Mouse (Mus musculus): Measurements from ENCODE around the gene Hspa14. TPM values are rescaled to one million over a fixed set of nuclear protein-coding genes. Genes with fewer than 3 reads are reported as not detected.

Gene Hspa14
- total and polyA plus RNA-seq, 3 experiments: 87.4 to 131 (median 88.0) TPM

- TF ChIP-seq TBP (conservative IDR thresholded peaks at IDR 0.05; ENCODE audit: low read depth, low read length) (no peak), MEF2A (IDR thresholded peaks at IDR 0.05; ENCODE audit: borderline replicate concordance, low read depth, low read length) (no peak), GABPA (IDR thresholded peaks at IDR 0.05; ENCODE audit: insufficient replicate concordance, low read depth, low read length) (no peak), USF1 (IDR thresholded peaks at IDR 0.05; ENCODE audit: low read depth, low read length) (no peak), MYC (IDR thresholded peaks at IDR 0.05; ENCODE audit: low read depth, low read length) (no peak)
- no peaks in the 10 kb centered on the region for H3K36me3 ChIP-seq (replicated peaks in 1 of 2; ENCODE audit: control insufficient read depth in 1 of 2, insufficient read depth in 1 of 2, low read length in 1 of 2)
- no peaks in the 10 kb centered on the region for H3K79me2 ChIP-seq (replicated peaks; ENCODE audit: control insufficient read depth, extremely low read depth, insufficient read depth, poor library complexity, severe bottlenecking)
- no peak overlapping the region for H3K27ac ChIP-seq (ENCODE audit: insufficient read depth, low read depth)
- dilution Hi-C loops (cut with MboI; ENCODE audit: extremely low pct_ligation_motif_present, extremely low pct_unique_long_range_greater_than_20kb, low sequenced_read_pairs): no loop called here
- H3K4me2 ChIP-seq (ENCODE audit: insufficient read depth, low read depth, poor library complexity, severe bottlenecking): 0 out of 2 replicates have a peak overlapping the region, but pooled peaks have one; percentile 29
- in situ Hi-C loops (cut with MboI; ENCODE audit: low pct_ligation_motif_present, low pct_unique_long_range_greater_than_20kb, low sequenced_read_pairs): no loop called here
- no peak overlapping the region for H3K4me3 ChIP-seq (replicated peaks in 1 of 3; ENCODE audit: low read depth in 2 of 3, low read length in 2 of 3, poor library complexity in 1 of 3)
- no peaks in the 10 kb centered on the region for H3K9me3 ChIP-seq (replicated peaks; ENCODE audit: low read length)
- no peaks in the 10 kb centered on the region for H3K4me1 ChIP-seq (ENCODE audit: control insufficient read depth in 1 of 2, insufficient read depth in 2 of 2)
- DNase-seq (ENCODE audit: extremely low read depth): no peak
- no peaks in the 10 kb centered on the region for H3K27me3 ChIP-seq (replicated peaks)
- H3K9ac ChIP-seq (ENCODE audit: insufficient read depth, low read depth): no peak overlapping the region
Measured at GRCm38 (mm10) chr2:3526288-3526687, 13.7 kb upstream of the Hspa14 start.

DNA sequence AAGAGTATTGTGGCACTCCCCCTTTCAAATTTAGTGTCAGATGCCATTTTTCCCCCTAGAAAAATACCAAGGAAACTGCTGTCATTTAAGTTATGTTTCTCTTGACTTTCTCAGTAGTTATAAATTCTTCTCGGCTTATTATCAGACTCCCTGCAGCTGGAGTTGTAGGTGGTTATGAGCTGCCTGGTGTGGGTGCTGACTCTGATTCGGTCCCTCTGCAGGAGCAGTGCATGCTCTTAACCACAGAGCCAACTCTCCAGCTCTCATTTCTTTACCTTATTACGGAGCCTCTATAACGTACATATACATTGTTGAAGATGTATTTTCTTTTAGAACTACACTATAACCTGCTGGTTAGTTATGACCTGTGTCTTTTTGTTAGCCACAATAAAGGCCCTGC is 9.9 kb upstream of the Hspa14 start:
- no peak overlapping the region for H3K4me3 ChIP-seq (replicated peaks in 1 of 3; ENCODE audit: low read depth in 2 of 3, low read length in 2 of 3, poor library complexity in 1 of 3)
- H3K79me2 ChIP-seq (replicated peaks; ENCODE audit: control insufficient read depth, extremely low read depth, insufficient read depth, poor library complexity, severe bottlenecking): no peaks in the 10 kb centered on the region
- no peak for DNase-seq (ENCODE audit: extremely low read depth)
- H3K4me2 ChIP-seq (ENCODE audit: insufficient read depth, low read depth, poor library complexity, severe bottlenecking): no peak overlapping the region
- H3K27me3 ChIP-seq (replicated peaks): no peaks in the 10 kb centered on the region
- H3K36me3 ChIP-seq (replicated peaks in 1 of 2; ENCODE audit: control insufficient read depth in 1 of 2, insufficient read depth in 1 of 2, low read length in 1 of 2): no peaks in the 10 kb centered on the region
- dilution Hi-C loops (cut with MboI; ENCODE audit: extremely low pct_ligation_motif_present, extremely low pct_unique_long_range_greater_than_20kb, low sequenced_read_pairs): no loop called here
- in situ Hi-C loops (cut with MboI; ENCODE audit: low pct_ligation_motif_present, low pct_unique_long_range_greater_than_20kb, low sequenced_read_pairs): no loop called here
- TF ChIP-seq IRF4 (IDR thresholded peaks at IDR 0.05; ENCODE audit: low read depth, low read length) (no peak), PAX5 (IDR thresholded peaks at IDR 0.05; ENCODE audit: low read length) (no peak), ZMIZ1 (IDR thresholded peaks at IDR 0.05; ENCODE audit: low read depth, low read length) (no peak), KAT2A (IDR thresholded peaks at IDR 0.05; ENCODE audit: insufficient replicate concordance, low read length) (no peak), E2F4 (IDR thresholded peaks at IDR 0.05; ENCODE audit: insufficient replicate concordance, low read depth, low read length) (no peak), ETS1 (conservative IDR thresholded peaks at IDR 0.05; ENCODE audit: low read depth, low read length) (no peak), HCFC1 (IDR thresholded peaks at IDR 0.05; ENCODE audit: low read depth, low read length) (no peak)
- H3K27ac ChIP-seq (ENCODE audit: insufficient read depth, low read depth): no peak overlapping the region
- no peak overlapping the region for H3K9ac ChIP-seq (ENCODE audit: insufficient read depth, low read depth)
- H3K9me3 ChIP-seq (replicated peaks; ENCODE audit: low read length): no peaks in the 10 kb centered on the region
- peaks cover 0 to 7% of the 10 kb centered on the region in 2 experiments; a peak in 2 of 4 replicates for H3K4me1 ChIP-seq (ENCODE audit: control insufficient read depth in 1 of 2, insufficient read depth in 2 of 2)

GRCm38 (mm10) chr2:3512076-3512475 is 538 bp downstream of the Hspa14 start:
- no peaks in the 10 kb centered on the region for H3K27me3 ChIP-seq (replicated peaks)
- peaks cover 4 to 15% of the 10 kb centered on the region in 2 experiments; a peak in 2 of 4 replicates for H3K4me1 ChIP-seq (ENCODE audit: control insufficient read depth in 1 of 2, insufficient read depth in 2 of 2)
- peak overlapping the region; percentile 26 for H3K27ac ChIP-seq (ENCODE audit: insufficient read depth, low read depth)
- TF ChIP-seq SIN3A (IDR thresholded peaks at IDR 0.05; ENCODE audit: low read length): peak; percentile 75; the same call in 1 of the 2 replicates
- peak; percentile 21; the same call in 1 of the 2 replicates for TF ChIP-seq ETS1 (conservative IDR thresholded peaks at IDR 0.05; ENCODE audit: low read depth, low read length)
- TF ChIP-seq NELFE (IDR thresholded peaks at IDR 0.05; ENCODE audit: low read depth, low read length): no peak
- dilution Hi-C loops (cut with MboI; ENCODE audit: extremely low pct_ligation_motif_present, extremely low pct_unique_long_range_greater_than_20kb, low sequenced_read_pairs): no loop called here
- no peaks in the 10 kb centered on the region for H3K9me3 ChIP-seq (replicated peaks; ENCODE audit: low read length)
- peak; percentile 71 for DNase-seq (ENCODE audit: extremely low read depth)
- H3K79me2 ChIP-seq (replicated peaks; ENCODE audit: control insufficient read depth, extremely low read depth, insufficient read depth, poor library complexity, severe bottlenecking): peaks cover 28% of the 10 kb centered on the region
- H3K4me2 ChIP-seq (ENCODE audit: insufficient read depth, low read depth, poor library complexity, severe bottlenecking): peak overlapping the region; percentile 83
- peak overlapping the region; percentile 87 for H3K9ac ChIP-seq (ENCODE audit: insufficient read depth, low read depth)
- peaks cover 29 to 33% of the 10 kb centered on the region in 2 experiments for H3K36me3 ChIP-seq (replicated peaks in 1 of 2; ENCODE audit: control insufficient read depth in 1 of 2, insufficient read depth in 1 of 2, low read length in 1 of 2)
- peak overlapping the region; percentile 79 to 98 (median 87) for H3K4me3 ChIP-seq (replicated peaks in 1 of 3; ENCODE audit: low read depth in 2 of 3, low read length in 2 of 3, poor library complexity in 1 of 3)
- in situ Hi-C loops (cut with MboI; ENCODE audit: low pct_ligation_motif_present, low pct_unique_long_range_greater_than_20kb, low sequenced_read_pairs): no loop called here
